Mouse (Mus musculus) embryonic facial prominence, embryonic 15.5 days (tissue): ENCODE results near the gene 5730596B20Rik. TPM values are rescaled to one million over a fixed set of nuclear protein-coding genes. Genes with fewer than 3 reads are reported as not detected.

Experiments used
- ATAC-seq: fragments of 200-750 bp; cut with Nextera tagmentation; 2 replicates; pipeline ENCODE4 v1.8.0; 2017; ENCODE audit warnings: low read depth, moderate TSS enrichment; ENCODE audit not compliant: insufficient number of reproducible peaks, low FRiP score, low TSS enrichment
- H3K27ac ChIP-seq: fragments of 300-500 bp; sonication (generic); replicated peaks from 2 replicates; pipeline ENCODE4 v1.5.1; 2015; ENCODE audit warnings: mild to moderate bottlenecking, inconsistent platforms
- H3K27me3 ChIP-seq: fragments of 300-500 bp; sonication (generic); 2 replicates; pipeline ENCODE4 v1.6.1; 2015; ENCODE audit warnings: inconsistent platforms
- H3K36me3 ChIP-seq: fragments of 300-500 bp; sonication (generic); 2 replicates; pipeline ENCODE4 v1.6.1; 2015; ENCODE audit warnings: mild to moderate bottlenecking, inconsistent platforms
- H3K4me1 ChIP-seq: fragments of 300-500 bp; sonication (generic); 2 replicates; pipeline ENCODE4 v1.6.1; 2015; ENCODE audit warnings: inconsistent platforms
- H3K4me2 ChIP-seq: fragments of 300-500 bp; sonication (generic); replicated peaks from 2 replicates; pipeline ENCODE4 v1.6.1; 2015; ENCODE audit warnings: mild to moderate bottlenecking, inconsistent platforms
- H3K4me3 ChIP-seq: fragments of 300-500 bp; sonication (generic); replicated peaks from 2 replicates; pipeline ENCODE4 v1.5.1; 2015; ENCODE audit warnings: mild to moderate bottlenecking, inconsistent platforms
- H3K9ac ChIP-seq: fragments of 300-500 bp; sonication (generic); 2 replicates; pipeline ENCODE4 v1.6.1; 2015; ENCODE audit warnings: inconsistent platforms
- H3K9me3 ChIP-seq: fragments of 300-500 bp; sonication (generic); replicated peaks from 2 replicates; pipeline ENCODE4 v1.6.1; 2016; ENCODE audit warnings: inconsistent platforms
- WGBS: fragments of 180-500 bp; shearing (Covaris S2); methylation state at CpG from one replicate; pipeline ENCODE4 v1.1.7; 2015; 5-methylcytosine and 5-hydroxymethylcytosine counted together
- microRNA counts: library from miRNA; unstranded; fragments of <30 nt; microRNA quantifications from one replicate; lab custom pipeline; 2016
- microRNA-seq: library from miRNA; unstranded; fragments of <30 nt; microRNA quantifications from one replicate; pipeline ENCODE4, GENCODE M21; 2016; ENCODE audit warnings: borderline number of aligned reads
- polyA plus RNA-seq: library from polyadenylated mRNA; unstranded; fragments of >200 nt; fragmentation: Nextera tagmentation; extraction: Ambion mirVana; gene quantifications from 2 replicates; pipeline ENCODE4 v1.2.1, GENCODE M21; 2015

5730596B20Rik gene
- polyA plus RNA-seq, 1 experiment from 2014 or later: not detected

GRCm38 (mm10) chr6:52224895-52225611, 47.8 kb downstream of the 5730596B20Rik start:
- H3K27ac ChIP-seq: no peak overlapping the region
- no peak for ATAC-seq
- 2% methylated on average over 36 of the region's 36 CpGs for WGBS
- H3K27me3 ChIP-seq: peaks cover 97% of the 10 kb centered on the region
- H3K4me3 ChIP-seq: no peak overlapping the region
- H3K9me3 ChIP-seq: no peaks in the 10 kb centered on the region
- H3K4me1 ChIP-seq: peaks cover 27% of the 10 kb centered on the region; the same call in 1 of the 2 replicates
- H3K4me2 ChIP-seq: no peak overlapping the region
- H3K36me3 ChIP-seq: no peaks in the 10 kb centered on the region
- no peak overlapping the region for H3K9ac ChIP-seq

- ATAC-seq: no peak
- no peak overlapping the region for H3K4me2 ChIP-seq
- no peak overlapping the region for H3K9ac ChIP-seq
Observed at GRCm38 (mm10) chr6:52225612-52226568, 48.6 kb downstream of the 5730596B20Rik start.

DNA sequence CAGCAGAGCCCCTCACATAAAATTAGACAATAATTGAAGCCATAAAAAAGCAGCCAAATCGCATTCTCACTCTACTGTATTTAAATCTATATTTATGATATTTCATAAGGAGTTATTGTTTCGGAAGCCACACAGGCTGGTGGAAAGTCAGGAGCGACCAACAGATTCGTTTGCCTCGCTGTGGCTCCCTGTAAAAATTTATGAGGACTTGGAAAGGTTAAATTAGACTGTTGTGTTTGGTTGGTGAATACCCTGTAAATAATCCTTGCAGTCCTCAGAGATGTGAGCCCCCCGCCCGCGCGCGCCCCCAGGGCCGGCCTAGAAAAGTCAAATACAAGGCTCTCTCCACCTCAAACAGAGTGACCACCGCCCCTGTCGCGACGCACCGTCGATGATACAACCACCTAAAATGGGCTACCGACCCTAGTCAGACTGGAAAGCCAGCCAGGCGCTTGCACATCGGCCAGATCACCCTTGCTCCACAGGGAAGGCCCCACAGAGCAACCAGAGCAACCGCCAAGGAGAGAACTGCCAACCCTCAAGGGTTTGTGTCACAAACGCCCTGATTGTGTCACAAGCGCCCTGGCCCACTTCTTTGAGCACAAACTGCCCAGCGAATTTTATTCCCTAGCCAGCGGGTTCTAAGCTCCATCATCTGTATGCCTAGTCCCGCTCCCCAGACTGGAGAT, 49.4 kb downstream of the 5730596B20Rik start:
- H3K27me3 ChIP-seq: peaks cover 95% of the 10 kb centered on the region
- no peak overlapping the region for H3K9ac ChIP-seq

More at GRCm38 (mm10) chr6:52225612-52226568, 48.6 kb downstream of the 5730596B20Rik start:
- Histone ChIP-seq H3K27me3 (peaks cover 97% of the 10 kb centered on the region), H3K4me3 (0 out of 2 replicates have a peak overlapping the region, but pooled peaks have one; percentile 2), H3K9me3 (no peaks in the 10 kb centered on the region), H3K27ac (no peak overlapping the region), H3K36me3 (no peaks in the 10 kb centered on the region), H3K4me1 (peaks cover 31% of the 10 kb centered on the region)
- WGBS: 3% methylated on average over 69 of the region's 69 CpGs

DNA sequence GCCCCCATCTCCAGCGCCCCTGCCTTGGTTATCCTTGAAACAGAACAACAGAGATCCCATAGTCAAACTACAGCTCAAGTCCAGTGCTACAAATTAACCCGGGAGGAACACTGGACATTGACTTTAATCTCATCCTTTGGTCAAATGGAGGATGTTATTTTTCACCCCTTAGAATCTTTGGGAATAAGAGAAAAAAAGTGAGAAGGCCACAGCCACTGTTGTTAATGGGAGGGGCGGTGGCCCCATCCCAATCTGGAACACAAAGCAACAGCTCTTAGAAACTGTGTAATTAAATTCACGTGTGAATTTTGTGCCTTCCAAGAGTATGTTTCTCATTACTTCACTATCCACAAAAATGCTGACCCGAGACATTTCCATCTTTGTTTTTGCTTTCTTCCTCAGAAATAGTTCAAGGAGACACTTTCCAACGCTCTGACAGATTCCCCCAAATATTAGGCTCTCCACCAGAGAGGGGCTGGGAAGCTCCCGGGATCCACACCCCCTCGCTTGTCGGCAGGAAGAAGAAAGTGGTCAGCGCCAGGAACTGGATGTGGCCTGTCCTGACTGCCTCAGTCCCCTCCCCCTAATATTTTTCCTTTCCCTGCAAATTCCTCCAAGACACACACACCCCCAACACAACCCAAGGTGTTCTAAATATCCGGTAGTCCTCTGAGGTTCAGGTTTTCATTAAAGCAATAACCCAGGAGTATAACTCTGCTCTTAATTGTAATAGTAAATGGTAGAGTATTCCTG, 50.3 kb downstream of the 5730596B20Rik start:
- no peak overlapping the region for H3K4me2 ChIP-seq
- H3K27ac ChIP-seq: no peak overlapping the region
- H3K36me3 ChIP-seq: no peaks in the 10 kb centered on the region
- peaks cover 95% of the 10 kb centered on the region for H3K27me3 ChIP-seq
- H3K4me3 ChIP-seq: no peak overlapping the region
- no peak for ATAC-seq
- H3K9ac ChIP-seq: no peak overlapping the region
- H3K4me1 ChIP-seq: peaks cover 18% of the 10 kb centered on the region
- 3% methylated on average over 11 of the region's 11 CpGs for WGBS
- H3K9me3 ChIP-seq: no peaks in the 10 kb centered on the region

More for the DNA sequence above, 49.4 kb downstream of the 5730596B20Rik start:
- Histone ChIP-seq H3K9me3 (no peaks in the 10 kb centered on the region), H3K4me3 (no peak overlapping the region), H3K4me1 (peaks cover 23% of the 10 kb centered on the region), H3K27ac (no peak overlapping the region), H3K36me3 (no peaks in the 10 kb centered on the region), H3K4me2 (no peak overlapping the region)
- no peak for ATAC-seq
- WGBS: 4% methylated on average over 26 of the region's 26 CpGs

- H3K4me2 ChIP-seq: no peak overlapping the region
- H3K9ac ChIP-seq: no peak overlapping the region
- no peak overlapping the region for H3K4me3 ChIP-seq
- no peaks in the 10 kb centered on the region for H3K36me3 ChIP-seq
- no peak overlapping the region for H3K27ac ChIP-seq
- ATAC-seq: no peak
- 2% methylated on average over 38 of the region's 38 CpGs for WGBS
- H3K4me1 ChIP-seq: peaks cover 19% of the 10 kb centered on the region
- peaks cover 95% of the 10 kb centered on the region for H3K27me3 ChIP-seq
- no peaks in the 10 kb centered on the region for H3K9me3 ChIP-seq
Observed at GRCm38 (mm10) chr6:52228475-52229465, 51.5 kb downstream of the 5730596B20Rik start.

DNA sequence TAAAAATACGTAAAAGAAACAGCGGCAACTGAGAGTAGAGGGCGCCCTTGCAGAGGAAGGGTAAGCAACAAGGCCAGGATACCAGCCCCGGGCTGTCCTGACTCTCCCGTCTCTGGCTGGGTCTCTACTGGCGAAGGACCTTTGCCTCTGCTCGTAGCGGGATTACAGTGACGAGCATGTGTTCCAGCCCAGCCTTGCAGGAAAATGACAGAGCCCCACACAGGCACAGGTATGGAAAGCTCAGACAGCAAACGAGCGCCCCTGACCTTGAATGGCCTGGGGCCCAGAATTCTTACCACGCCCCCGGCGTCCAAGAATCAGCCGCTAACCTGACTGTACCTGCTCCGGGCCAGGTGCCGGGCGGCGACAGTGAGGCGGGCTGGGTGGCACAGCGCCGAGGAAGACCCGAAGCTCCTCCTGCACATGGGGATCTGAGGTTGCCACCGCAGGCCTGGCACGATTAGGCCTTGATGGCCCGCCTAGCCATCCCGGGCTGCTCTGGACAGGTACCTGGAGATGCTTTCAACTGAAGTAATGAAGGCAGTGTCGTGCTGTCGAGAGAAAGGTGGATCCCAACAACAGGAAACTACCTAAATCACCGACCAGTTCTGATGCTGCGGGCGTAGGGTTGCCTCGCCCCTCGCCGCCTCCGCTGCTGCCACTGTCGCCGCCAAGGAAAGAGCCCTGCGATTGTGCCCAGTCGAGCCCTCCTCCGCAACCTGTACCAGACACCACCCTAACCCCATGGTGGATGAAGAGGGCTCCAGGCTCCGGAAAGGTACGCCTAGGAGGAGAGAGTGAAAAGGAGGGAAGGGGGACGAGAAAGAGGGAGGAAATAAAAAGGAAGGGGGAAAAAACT, 52.5 kb downstream of the 5730596B20Rik start:
- no peak overlapping the region for H3K9ac ChIP-seq
- no peak overlapping the region for H3K4me2 ChIP-seq
- H3K4me1 ChIP-seq: peaks cover 28% of the 10 kb centered on the region
- H3K9me3 ChIP-seq: no peaks in the 10 kb centered on the region
- 3% methylated on average over 44 of the region's 44 CpGs for WGBS
- no peak overlapping the region for H3K27ac ChIP-seq
- no peak overlapping the region for H3K4me3 ChIP-seq
- ATAC-seq: no peak
- peaks cover 95% of the 10 kb centered on the region for H3K27me3 ChIP-seq
- H3K36me3 ChIP-seq: no peaks in the 10 kb centered on the region

MicroRNAs encoded within 50 kb of the gene (microRNA counts, 519-probe panel; counts per million panel counts)
- 1,644 counts per million, percentile 18 among the panel's probes with 10 or more counts for microRNA mmu-miR-196b (lab: Ali Mortazavi, UCI)

Small RNA genes within 50 kb of the gene (microRNA-seq; reads per million reads assigned to microRNA genes)
- gene Mir196b: 66.7 reads per million, percentile 49 among the genes with 10 or more reads in this experiment

Other genes starting within 250 kb of the 5730596B20Rik start
- gene Skap2, start 164.9 kb upstream of the 5730596B20Rik start, polyA plus RNA-seq: 11.7 and 14.3 TPM in 2 replicates
- gene Hoxa1, start 19.2 kb upstream of the 5730596B20Rik start, polyA plus RNA-seq: 0.39 and 0.52 TPM in 2 replicates
- gene Hoxa2, start 12.7 kb upstream of the 5730596B20Rik start, polyA plus RNA-seq: 0.32 and 0.45 TPM in 2 replicates
- gene Hoxa4, start 14.3 kb downstream of the 5730596B20Rik start, polyA plus RNA-seq: 0.17 and 0.29 TPM in 2 replicates
- 0.17 and 0.39 TPM in 2 replicates for gene Hoxa5, start 27.1 kb downstream of the 5730596B20Rik start, polyA plus RNA-seq
- not detected in 2 replicates for gene Hoxa6, start 31.2 kb downstream of the 5730596B20Rik start, polyA plus RNA-seq
- 0.11 and 0.13 TPM in 2 replicates for gene Hoxa3, start 35.8 kb downstream of the 5730596B20Rik start, polyA plus RNA-seq
- gene Gm28308, start 35.8 kb downstream of the 5730596B20Rik start, polyA plus RNA-seq: not detected in 2 replicates
- not detected in 2 replicates for gene Hoxa7, start 44.4 kb downstream of the 5730596B20Rik start, polyA plus RNA-seq
- 0.13 TPM in 1 of 2 replicates, not detected in the other for gene Hoxa9, start 53.6 kb downstream of the 5730596B20Rik start, polyA plus RNA-seq
- not detected in 2 replicates for gene Hoxa10, start 63.4 kb downstream of the 5730596B20Rik start, polyA plus RNA-seq
- gene Hoxa11, start 68.3 kb downstream of the 5730596B20Rik start, polyA plus RNA-seq: not detected in 2 replicates
- 0.08 TPM in 1 of 2 replicates, not detected in the other for gene Hoxa13, start 83.4 kb downstream of the 5730596B20Rik start, polyA plus RNA-seq
- gene Evx1, start 136.0 kb downstream of the 5730596B20Rik start, polyA plus RNA-seq: not detected in 2 replicates